Mouse (Mus musculus): Measurements from ENCODE around the gene Lrrn4cl. TPM values are rescaled to one million over a fixed set of nuclear protein-coding genes. Genes with fewer than 3 reads are reported as not detected.
"Not testable (repeated sequence)": the region's sequence is repeated elsewhere in the genome, so short reads cannot be mapped to it uniquely, and the experiment has no call there.

Gene Lrrn4cl
- polyA plus RNA-seq, 1 experiment from 2014 or later = 2.4 TPM

DNA sequence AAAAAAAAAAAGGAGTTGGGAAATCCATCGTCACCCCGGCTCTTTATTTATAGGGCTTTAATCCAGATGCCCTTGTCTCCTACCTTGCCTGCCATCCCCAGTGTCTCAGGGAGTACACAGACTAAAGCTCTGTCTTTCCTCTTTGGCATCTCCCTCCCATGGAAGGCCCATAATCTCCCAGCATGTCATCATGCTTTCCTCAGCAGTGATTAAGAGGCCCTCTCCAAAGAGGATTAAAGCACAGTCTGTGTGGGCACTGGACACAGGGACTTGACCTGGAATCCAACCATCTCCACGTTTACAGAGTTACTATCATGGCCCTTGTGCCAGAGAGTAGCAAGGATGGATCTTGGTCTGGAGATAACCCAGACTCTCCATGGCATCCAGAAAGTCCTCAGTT lies 33.0 kb downstream of the Lrrn4cl start, which contains the start of the genes Lbhd1 and Gm49403:
Gene Lbhd1 (plus strand): TSS at position 117 of the 400 bp plus-strand sequence.
Gene Gm49403 (plus strand): TSS at position 315 of the 400 bp plus-strand sequence.
- ATAC-seq (ENCODE audit: low read depth) (no peak), DNase-seq (ENCODE audit: low spot score) (no peak)
- no peak within 1 kb of the TSS for H3K9ac ChIP-seq (ENCODE audit: low read depth, low read length)
- H3K27ac ChIP-seq (replicated peaks; ENCODE audit: low read depth, low read length) = no peak within 1 kb of the TSS
- no peaks in the 10 kb centered on the region for H3K9me3 ChIP-seq (ENCODE audit: control insufficient read depth, low read length)
- H3K36me3 ChIP-seq (ENCODE audit: control insufficient read depth, insufficient read depth, low read length) = no peaks in the 10 kb centered on the region
- H3K4me3 ChIP-seq (ENCODE audit: low read depth, low read length) = no peak within 1 kb of the TSS
- no peaks in the 10 kb centered on the region for H3K27me3 ChIP-seq (replicated peaks; ENCODE audit: control insufficient read depth, insufficient read depth, low read length)
- 75% methylated on average over 3 of the region's 3 CpGs for WGBS
- H3K4me1 ChIP-seq (ENCODE audit: control insufficient read depth, insufficient read depth, low read length) = peaks cover 14% of the 10 kb centered on the region
- no peak within 1 kb of the TSS for H3K4me2 ChIP-seq (ENCODE audit: low read depth, low read length)

DNA sequence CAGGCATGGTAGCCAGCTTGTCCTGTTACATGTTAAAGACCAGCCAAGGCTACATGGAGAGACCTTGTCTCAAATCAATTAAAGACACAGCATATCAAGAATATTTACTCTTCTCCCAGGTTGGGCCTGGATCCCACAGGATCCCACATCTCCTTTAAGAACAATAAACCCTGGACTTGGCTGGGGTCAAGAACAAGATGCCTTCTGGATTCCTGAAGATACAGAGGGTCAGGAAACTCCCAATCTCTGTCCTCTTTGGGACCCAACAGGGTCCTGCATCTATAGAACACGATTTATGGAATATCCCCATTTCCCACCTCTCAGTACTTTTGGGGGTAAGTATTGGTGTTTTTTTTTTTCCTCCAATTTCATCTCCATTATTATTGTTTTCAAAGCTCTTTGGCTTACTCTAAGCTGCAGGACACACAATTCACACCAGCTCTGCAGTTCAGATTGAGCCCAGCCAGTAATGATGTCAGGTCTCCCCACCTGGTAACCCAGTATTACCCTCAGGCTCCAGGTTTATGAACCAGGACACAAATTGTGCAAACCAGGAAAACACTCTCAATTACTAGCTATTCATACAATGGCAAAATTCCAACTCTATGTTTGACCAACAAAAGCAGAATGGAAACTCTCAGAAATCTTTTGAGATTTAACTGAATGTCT lies 36.5 kb downstream of the Lrrn4cl start:
- WGBS = 50% methylated on average over 1 of the region's 1 CpGs
- ATAC-seq (ENCODE audit: low read depth) = no peak

DNA sequence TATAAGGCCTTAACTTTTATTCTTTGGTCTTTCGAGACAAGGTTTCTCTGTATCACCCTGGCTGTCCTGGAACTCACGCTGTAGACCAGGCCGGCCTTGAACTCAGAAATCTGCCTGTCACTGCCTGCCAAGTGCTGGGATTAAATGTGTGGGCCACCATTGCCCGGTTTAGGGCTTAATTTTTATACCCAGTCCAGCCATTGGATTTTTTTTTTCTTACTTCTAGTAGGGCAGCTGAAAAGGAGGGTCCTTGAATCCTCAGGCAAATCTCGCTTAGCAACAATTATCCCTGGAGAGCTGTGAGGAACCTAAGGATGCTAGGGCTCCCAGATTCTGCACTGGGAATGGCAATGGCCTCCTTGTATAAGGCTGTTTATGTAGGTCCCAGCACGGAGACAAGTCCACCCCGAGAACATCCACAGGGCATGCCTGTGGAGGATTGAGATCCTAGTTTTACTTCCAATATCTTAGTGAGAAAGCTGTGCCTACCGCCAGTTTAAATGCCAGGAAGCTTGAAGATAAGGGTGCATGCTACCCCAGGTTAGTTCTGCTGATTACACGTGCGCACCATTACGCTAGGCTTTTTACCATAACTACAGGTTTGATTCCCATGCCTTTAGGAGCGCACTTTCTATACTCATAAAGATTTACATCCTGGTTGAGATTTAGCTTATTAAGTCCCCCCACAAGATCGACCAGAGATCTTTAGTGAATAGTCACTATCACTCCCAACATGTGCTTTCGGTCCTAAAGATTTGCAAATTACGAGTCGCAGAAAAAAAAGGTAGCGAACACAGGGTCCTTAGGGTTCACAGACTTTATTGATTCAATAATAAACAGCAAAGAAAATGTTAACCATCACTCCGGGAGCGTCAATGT lies 37.3 kb downstream of the Lrrn4cl start:
- Histone ChIP-seq H3K4me3 (ENCODE audit: low read depth, low read length) (peak overlapping the region; percentile 70), H3K9me3 (ENCODE audit: control insufficient read depth, low read length) (no peaks in the 10 kb centered on the region), H3K27ac (replicated peaks; ENCODE audit: low read depth, low read length) (peak overlapping the region; percentile 75), H3K9ac (ENCODE audit: low read depth, low read length) (peak overlapping the region; percentile 92), H3K4me1 (ENCODE audit: control insufficient read depth, insufficient read depth, low read length) (peaks cover 7% of the 10 kb centered on the region), H3K36me3 (ENCODE audit: control insufficient read depth, insufficient read depth, low read length) (peaks cover 14% of the 10 kb centered on the region), H3K4me2 (ENCODE audit: low read depth, low read length) (peak overlapping the region; percentile 82), H3K27me3 (replicated peaks; ENCODE audit: control insufficient read depth, insufficient read depth, low read length) (no peaks in the 10 kb centered on the region)
- DNase-seq (ENCODE audit: low spot score) (peak; percentile 8), ATAC-seq (ENCODE audit: low read depth) (no peak)
- 16% methylated on average over 19 of the region's 19 CpGs for WGBS

More for the DNA sequence above, 36.5 kb downstream of the Lrrn4cl start:
- H3K27ac ChIP-seq (replicated peaks; ENCODE audit: low read depth, low read length) = peak overlapping the region; percentile 75; the same call in 1 of the 2 replicates
- no peaks in the 10 kb centered on the region for H3K9me3 ChIP-seq (ENCODE audit: control insufficient read depth, low read length)
- H3K27me3 ChIP-seq (replicated peaks; ENCODE audit: control insufficient read depth, insufficient read depth, low read length) = no peaks in the 10 kb centered on the region
- DNase-seq (ENCODE audit: low spot score) = peak; percentile 19
- H3K4me2 ChIP-seq (ENCODE audit: low read depth, low read length) = peak overlapping the region; percentile 82
- peaks cover 14% of the 10 kb centered on the region for H3K36me3 ChIP-seq (ENCODE audit: control insufficient read depth, insufficient read depth, low read length)
- H3K4me3 ChIP-seq (ENCODE audit: low read depth, low read length) = peak overlapping the region; percentile 70
- H3K9ac ChIP-seq (ENCODE audit: low read depth, low read length) = no peak overlapping the region
- peaks cover 7% of the 10 kb centered on the region for H3K4me1 ChIP-seq (ENCODE audit: control insufficient read depth, insufficient read depth, low read length)

DNA sequence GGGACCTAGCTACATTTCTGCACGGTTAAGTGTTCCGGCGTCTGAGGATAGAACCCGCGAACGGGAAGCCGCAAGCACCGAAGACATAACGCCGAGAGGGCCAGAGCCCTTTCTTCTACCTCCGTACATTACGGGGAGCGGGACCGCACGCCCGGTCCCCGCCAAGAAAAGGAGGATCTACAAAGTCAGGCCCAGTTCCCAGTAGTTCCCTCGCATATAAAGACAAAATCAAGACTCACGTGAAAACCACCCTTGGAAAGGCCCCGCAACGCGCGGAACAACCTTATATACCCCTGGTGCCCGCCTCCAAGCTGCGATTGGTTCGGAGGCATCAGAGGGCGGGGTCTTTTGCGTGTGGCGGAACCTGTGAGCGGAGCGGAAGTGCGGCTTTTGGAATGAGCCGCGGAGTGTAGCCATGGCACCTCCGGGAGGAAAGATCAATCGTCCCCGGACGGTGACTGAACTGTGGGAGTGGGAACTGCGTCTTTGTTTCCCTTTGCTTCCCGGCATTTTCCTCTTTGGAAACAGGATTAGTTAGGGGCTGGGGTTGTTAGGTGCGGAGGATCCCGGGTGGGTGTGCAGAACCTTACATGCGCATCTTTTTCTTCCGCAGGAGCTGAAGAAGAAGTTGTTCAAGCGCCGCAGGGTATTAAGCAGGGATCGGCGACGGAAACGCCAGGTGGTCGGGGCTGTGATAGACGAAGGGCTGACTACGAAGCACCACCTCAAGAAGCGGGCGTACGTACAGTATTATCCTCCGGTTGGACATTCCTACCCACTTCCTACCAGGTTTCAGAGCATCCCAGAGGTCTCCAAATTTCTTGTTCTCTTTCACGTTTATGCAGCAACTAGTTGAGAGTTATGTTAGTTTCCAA lies 38.2 kb downstream of the Lrrn4cl start, which contains the start of the genes 1810009A15Rik and Gm49416:
Gene 1810009A15Rik (plus strand): TSS at position 343 of the 875 bp plus-strand sequence.
Gene Gm49416 (plus strand): TSS at position 416 of the 875 bp plus-strand sequence.
- H3K27me3 ChIP-seq (replicated peaks; ENCODE audit: control insufficient read depth, insufficient read depth, low read length) = no peaks in the 10 kb centered on the region
- peaks cover 14% of the 10 kb centered on the region for H3K36me3 ChIP-seq (ENCODE audit: control insufficient read depth, insufficient read depth, low read length)
- peak; percentile 95 for ATAC-seq (ENCODE audit: low read depth)

DNA sequence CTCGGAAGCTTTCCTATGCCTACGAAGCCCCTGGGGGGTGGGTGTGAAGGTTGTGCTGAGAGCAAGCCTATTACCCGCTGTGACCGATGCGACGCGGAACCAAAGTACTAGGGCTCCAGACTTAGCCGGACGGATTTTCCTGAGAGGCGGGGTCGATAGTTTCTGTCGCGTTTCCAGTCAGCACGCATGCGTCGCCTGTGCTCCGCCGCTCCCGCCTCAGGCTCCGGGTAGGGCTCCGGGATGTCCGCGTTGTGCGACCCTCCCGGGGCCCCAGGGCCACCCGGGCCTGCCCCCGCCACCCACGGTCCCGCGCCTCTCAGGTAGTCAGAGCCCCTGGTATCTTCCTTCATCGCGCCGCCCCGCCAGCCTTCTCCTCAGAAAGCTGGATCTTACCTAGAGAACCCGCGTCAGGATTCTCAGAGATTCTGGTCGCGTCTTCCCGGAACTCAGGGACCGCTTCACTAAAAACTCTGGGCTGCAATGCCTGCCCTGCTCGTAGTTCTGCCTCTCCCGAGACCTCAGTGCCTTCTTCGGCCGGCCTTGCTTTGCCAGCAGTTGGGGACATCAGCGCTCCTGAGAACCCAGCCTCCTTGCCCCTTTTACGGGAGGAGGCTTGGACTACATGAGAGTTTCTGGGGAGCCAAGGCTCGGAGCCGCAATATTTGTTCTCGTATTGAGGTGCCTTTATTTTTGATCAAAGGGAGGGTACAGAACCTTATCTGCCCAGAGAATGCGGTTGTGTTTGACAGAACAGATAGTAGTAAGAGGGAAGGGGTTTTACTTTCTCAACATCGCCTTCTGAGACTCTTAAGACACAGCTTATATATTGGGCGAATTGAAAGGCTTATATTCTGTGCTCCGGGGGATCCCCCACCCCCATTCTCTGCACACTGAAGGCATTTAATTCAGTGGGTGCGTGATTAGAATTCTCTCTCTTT lies 42.5 kb downstream of the Lrrn4cl start, which contains the start of gene Ints5:
Gene Ints5 (plus strand): TSS at position 177 of the 938 bp plus-strand sequence.
- Histone ChIP-seq H3K4me1 (ENCODE audit: control insufficient read depth, insufficient read depth, low read length) (peaks cover 7% of the 10 kb centered on the region), H3K4me2 (ENCODE audit: low read depth, low read length) (peak within 1 kb of the TSS; percentile 87), H3K9ac (ENCODE audit: low read depth, low read length) (peak within 1 kb of the TSS; percentile 93), H3K27ac (replicated peaks; ENCODE audit: low read depth, low read length) (peak within 1 kb of the TSS; percentile 76), H3K36me3 (ENCODE audit: control insufficient read depth, insufficient read depth, low read length) (peaks cover 31% of the 10 kb centered on the region), H3K4me3 (ENCODE audit: low read depth, low read length) (peak within 1 kb of the TSS; percentile 64), H3K9me3 (ENCODE audit: control insufficient read depth, low read length) (no peaks in the 10 kb centered on the region), H3K27me3 (replicated peaks; ENCODE audit: control insufficient read depth, insufficient read depth, low read length) (no peaks in the 10 kb centered on the region)
- DNase-seq (ENCODE audit: low spot score) (peak; percentile 92), ATAC-seq (ENCODE audit: low read depth) (peak; percentile 65)
- WGBS = 3% methylated on average over 42 of the region's 54 CpGs

More for the DNA sequence above, 38.2 kb downstream of the Lrrn4cl start, which contains the start of the genes 1810009A15Rik and Gm49416:
- peak within 1 kb of the TSS; percentile 92 for H3K9ac ChIP-seq (ENCODE audit: low read depth, low read length)
- WGBS = under 1% methylated on average over 58 of the region's 58 CpGs
- H3K4me3 ChIP-seq (ENCODE audit: low read depth, low read length) = peak within 1 kb of the TSS; percentile 70
- peak within 1 kb of the TSS; percentile 82 for H3K4me2 ChIP-seq (ENCODE audit: low read depth, low read length)
- DNase-seq (ENCODE audit: low spot score) = peak; percentile 99
- H3K27ac ChIP-seq (replicated peaks; ENCODE audit: low read depth, low read length) = peak within 1 kb of the TSS; percentile 75
- no peaks in the 10 kb centered on the region for H3K9me3 ChIP-seq (ENCODE audit: control insufficient read depth, low read length)
- H3K4me1 ChIP-seq (ENCODE audit: control insufficient read depth, insufficient read depth, low read length) = peaks cover 7% of the 10 kb centered on the region

DNA sequence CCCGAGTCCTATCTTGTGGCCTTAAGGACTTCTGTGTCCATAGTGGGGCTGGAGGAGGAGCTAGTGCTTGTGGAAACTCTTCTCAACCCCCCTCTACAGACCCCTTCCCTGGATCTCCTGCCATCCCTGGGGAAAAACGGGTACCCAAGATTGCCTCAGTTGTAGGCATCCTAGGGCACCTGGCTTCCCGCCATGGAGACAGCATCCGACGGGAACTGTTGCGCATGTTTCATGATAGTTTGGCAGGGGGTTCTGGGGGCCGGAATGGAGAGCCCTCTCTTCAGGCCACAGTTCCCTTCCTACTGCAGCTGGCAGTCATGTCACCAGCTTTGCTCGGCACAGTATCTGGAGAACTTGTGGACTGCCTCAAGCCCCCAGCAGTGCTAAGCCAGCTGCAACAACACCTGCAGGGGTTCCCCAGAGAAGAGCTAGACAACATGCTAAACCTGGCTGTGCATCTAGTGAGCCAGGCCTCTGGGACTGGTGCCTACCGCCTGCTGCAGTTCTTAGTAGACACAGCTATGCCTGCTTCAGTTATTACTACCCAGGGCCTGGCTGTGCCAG lies 44.9 kb downstream of the Lrrn4cl start:
- 87% methylated on average over 9 of the region's 9 CpGs for WGBS
- Histone ChIP-seq H3K9me3 (ENCODE audit: control insufficient read depth, low read length) (no peaks in the 10 kb centered on the region), H3K4me1 (ENCODE audit: control insufficient read depth, insufficient read depth, low read length) (peaks cover 16% of the 10 kb centered on the region), H3K36me3 (ENCODE audit: control insufficient read depth, insufficient read depth, low read length) (peaks cover 25% of the 10 kb centered on the region), H3K4me3 (ENCODE audit: low read depth, low read length) (no peak overlapping the region), H3K27ac (replicated peaks; ENCODE audit: low read depth, low read length) (no peak overlapping the region), H3K27me3 (replicated peaks; ENCODE audit: control insufficient read depth, insufficient read depth, low read length) (no peaks in the 10 kb centered on the region), H3K4me2 (ENCODE audit: low read depth, low read length) (no peak overlapping the region), H3K9ac (ENCODE audit: low read depth, low read length) (0 out of 2 replicates have a peak overlapping the region, but pooled peaks have one; percentile 15)
- DNase-seq (ENCODE audit: low spot score) (no peak), ATAC-seq (ENCODE audit: low read depth) (no peak)

DNA sequence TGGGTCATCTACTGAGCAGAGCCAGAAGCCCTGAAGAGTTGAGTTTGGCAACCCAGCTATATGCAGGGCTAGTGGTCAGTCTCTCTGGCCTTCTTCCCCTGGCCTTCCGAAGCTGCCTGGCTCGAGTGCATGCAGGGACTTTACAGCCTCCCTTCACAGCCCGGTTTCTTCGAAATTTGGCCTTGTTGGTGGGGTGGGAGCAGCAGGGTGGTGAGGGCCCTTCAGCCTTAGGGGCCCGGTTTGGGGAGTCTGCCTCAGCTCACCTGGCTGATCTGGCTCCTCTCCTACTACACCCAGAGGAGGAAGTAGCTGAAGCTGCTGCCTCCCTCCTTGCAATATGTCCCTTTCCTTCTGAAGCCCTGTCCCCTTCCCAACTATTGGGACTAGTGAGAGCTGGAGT lies 45.7 kb downstream of the Lrrn4cl start:
- ATAC-seq (ENCODE audit: low read depth); H3K4me2 ChIP-seq (ENCODE audit: low read depth, low read length); H3K27me3 ChIP-seq (replicated peaks; ENCODE audit: control insufficient read depth, insufficient read depth, low read length); H3K9me3 ChIP-seq (ENCODE audit: control insufficient read depth, low read length); DNase-seq (ENCODE audit: low spot score); H3K4me3 ChIP-seq (ENCODE audit: low read depth, low read length); H3K27ac ChIP-seq (replicated peaks; ENCODE audit: low read depth, low read length): not testable (repeated sequence)
- H3K4me1 ChIP-seq (ENCODE audit: control insufficient read depth, insufficient read depth, low read length) = peaks cover 16% of the 10 kb centered on the region
- whole genome bisulfite sequencing = 88% methylated on average over 5 of the region's 5 CpGs
- 0 out of 2 replicates have a peak overlapping the region, but pooled peaks have one; percentile 55 for H3K9ac ChIP-seq (ENCODE audit: low read depth, low read length)
- peaks cover 21% of the 10 kb centered on the region for H3K36me3 ChIP-seq (ENCODE audit: control insufficient read depth, insufficient read depth, low read length)
